Mouse (Mus musculus) kidney, adult 8-10 months (tissue): ENCODE measurements around the gene Zscan4f.
"Not testable (repeated sequence)": the region's sequence is repeated elsewhere in the genome, so short reads cannot be mapped to it uniquely, and the experiment has no call there.

Experiments
- DNase-seq, 2 experiments: peaks; one replicate each; pipeline ENCODE4 v3.0.0; 2022

Zscan4f gene

GRCm38 (mm10) chr7:11397615-11398014, at the start of gene Zscan4f:
TSS of gene Zscan4f (plus strand) at chr7:11397915.
- not testable (repeated sequence) for DNase-seq

DNA sequence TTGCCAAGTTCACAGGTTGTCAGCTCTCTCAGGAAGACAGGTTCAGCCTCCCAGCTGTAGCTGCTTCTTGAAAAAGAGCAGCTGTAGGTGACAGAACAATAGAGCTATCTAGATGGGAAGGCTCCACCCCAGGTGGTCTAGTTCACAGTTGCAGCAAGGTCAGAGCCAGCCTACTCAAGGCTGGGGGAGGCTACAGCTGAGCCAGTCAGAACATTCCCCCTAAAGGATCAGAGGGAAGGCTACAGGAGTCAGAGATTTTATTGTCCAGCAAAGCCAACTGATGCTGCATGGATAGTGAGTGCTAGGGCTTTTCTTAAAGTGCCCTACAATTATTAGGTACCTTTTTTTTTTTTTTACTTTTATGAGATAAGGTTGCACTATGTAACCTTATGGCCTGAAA, 13.1 kb upstream of the Zscan4f start:
- not testable (repeated sequence) for DNase-seq
